Mouse (Mus musculus) T-helper 17 cell (primary cell): Measurements from ENCODE around the gene D930048N14Rik.
"Not testable (repeated sequence)": the region's sequence is repeated elsewhere in the genome, so short reads cannot be mapped to it uniquely, and the experiment has no call there.

ENCODE experiments used
- in situ Hi-C, 2 experiments: fragments of 300-600 bp; cut with MboI, MseI; formaldehyde crosslinking; loops; 1 replicate in 1 of 2; 2 replicates in 1 of 2; pipeline ENCODE4 v1.15.1; 2025; ENCODE audit warnings: high pct_unique_total_duplicates in 2 of 2

Gene D930048N14Rik

DNA sequence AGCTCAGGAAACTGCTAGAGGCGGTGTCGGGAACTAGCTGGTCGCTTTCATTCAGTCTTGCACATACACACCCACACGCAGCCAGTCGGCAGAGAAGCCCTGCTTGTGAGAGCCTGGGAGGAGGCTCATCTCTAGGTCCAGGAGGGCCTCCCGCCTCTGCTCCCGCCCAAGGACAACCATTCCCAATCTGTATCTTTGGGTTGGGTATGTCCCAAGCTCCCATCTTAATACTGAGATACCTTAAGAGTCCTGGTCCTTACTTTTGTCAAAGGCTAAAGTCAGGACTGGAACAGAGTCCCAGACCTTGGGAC, 910 bp upstream of the D930048N14Rik start:
- in situ Hi-C loops = loop anchor here in 1 of 2 experiments (5.0 kb wide), 1 partner anchor 33 kb away; the partner anchor contains the start of gene Nhp2

DNA sequence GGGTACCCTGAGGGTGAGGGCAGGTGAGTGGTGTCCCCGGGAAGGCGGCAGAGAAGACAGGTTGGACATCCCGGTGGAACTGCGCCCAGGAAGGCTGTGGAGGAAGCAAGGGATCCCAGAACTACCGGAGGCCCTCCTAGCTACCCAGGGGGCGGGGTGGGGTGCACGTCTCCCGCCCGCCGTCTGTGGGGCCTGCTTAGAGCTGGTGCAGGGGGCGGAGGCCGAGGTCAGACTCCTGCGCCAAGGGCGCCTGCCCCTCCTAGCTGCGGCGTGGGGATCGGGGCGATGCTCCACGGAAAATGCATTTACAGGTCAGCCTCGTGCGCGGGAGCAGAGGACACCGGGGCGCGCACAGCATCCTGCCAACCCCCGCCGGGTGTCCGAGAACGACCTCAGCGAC, 493 bp upstream of the D930048N14Rik start:
- in situ Hi-C loops = loop anchor here in 1 of 2 experiments (5.0 kb wide), 1 partner anchor 33 kb away; the partner anchor contains the start of gene Nhp2

DNA sequence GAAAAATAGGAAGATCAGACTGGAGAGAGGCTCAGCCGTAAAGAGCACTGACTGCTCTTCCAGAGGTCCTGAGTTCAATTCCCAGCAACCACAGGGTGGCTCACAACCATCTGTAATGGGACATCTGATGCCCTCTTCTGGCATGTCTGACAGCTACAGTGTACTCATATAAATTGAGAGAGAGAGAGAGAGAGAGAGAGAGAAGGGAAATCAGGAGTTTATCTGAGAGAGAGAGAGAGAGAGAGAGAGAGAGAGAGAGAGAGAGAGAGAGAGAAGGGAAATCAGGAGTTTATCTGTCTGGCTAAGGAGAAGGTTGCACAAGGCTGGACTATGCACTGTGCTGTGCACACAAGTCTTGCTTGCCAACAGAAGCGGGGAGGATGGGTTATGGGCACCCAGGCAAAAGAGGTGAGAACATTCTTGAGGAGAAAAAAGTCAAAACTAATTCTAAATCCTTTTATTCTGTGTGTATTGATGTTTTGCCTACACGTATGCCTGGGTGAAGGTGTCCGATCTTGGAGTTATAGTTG, 2.2 kb downstream of the D930048N14Rik start:
- in situ Hi-C loops = loop anchor here in 1 of 2 experiments (5.0 kb wide), 1 partner anchor 36 kb away; the partner anchor contains the start of gene Nhp2

DNA sequence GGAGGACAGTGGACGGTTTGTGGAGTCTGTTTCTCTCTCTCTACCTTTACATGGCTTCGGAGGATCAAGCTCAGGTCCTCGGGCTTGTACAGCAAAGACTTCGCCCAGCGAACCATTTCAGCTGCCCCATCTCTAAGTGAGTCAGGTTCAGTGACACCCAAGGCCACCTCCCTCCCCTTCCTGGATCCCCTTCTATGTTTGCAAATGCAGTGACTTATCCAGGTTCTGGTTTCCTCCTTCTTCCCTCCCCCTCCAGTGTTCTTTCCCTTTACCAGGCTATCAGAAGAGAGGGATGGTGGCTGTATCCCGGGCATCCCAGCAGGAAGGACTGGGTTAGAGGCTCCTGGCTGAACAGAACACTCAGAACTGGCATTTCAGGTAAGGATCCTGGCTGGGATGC, 3.0 kb downstream of the D930048N14Rik start:
- in situ Hi-C loops = loop anchor here in 1 of 2 experiments (5.0 kb wide), 1 partner anchor 36 kb away; the partner anchor contains the start of gene Nhp2

DNA sequence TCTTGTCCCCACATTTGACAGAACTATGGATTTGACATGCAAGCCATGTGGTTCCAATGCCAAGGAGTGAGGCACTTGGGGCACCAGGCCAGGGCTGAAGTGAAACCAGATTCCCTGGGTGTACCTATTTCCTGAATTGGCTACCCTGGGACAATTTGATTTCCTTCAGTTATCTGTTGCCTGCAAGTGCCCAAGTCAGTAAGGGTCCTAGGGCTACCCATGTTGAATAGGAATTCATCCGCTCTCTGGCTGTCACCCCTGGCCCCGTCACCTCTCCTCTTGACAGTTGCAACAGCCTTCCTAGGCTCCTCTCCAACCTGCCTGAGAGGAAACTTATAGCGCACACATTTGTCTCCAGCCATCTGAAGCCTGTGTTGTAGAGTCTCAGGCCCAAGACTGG, 4.1 kb downstream of the D930048N14Rik start:
- in situ Hi-C loops = loop anchor here in 1 of 2 experiments (5.0 kb wide), 1 partner anchor 38 kb away; the partner anchor contains the start of gene Nhp2

DNA sequence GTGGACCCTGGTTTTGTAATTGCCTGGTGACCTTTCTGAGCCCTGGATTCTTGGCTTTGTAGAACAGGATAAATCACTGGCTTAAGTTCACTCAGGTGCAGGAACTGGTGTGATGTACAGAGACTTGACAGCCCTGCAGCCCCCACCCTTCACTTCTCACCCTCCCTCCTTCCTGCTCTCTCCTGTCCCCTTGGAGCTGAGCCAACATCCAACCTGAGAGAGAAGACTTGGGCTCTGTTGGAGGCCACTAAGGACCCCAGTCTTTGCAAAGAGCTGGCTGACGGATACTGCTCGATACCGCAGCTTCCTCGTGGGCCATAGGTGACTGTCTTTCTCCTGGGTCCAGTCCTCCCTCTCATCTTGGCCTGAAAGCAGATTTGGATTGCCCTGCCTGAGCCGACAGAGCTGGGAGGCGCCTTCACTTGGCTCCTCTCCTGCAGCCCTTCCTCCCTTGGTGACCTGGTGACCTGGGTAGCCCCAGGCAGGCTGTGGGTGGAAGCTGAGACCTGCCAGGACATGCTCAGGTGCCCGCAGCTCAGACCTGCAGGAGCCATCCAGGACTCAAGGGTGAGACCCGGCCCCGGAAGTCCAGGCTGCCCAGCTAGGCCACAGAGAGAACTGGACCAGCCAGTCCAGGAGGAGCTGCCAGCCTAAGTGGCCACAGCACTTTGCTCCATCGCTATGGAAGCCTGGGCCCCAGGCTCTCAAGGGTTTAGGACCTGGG, 6.2 kb downstream of the D930048N14Rik start:
- in situ Hi-C loops = no loop called here

DNA sequence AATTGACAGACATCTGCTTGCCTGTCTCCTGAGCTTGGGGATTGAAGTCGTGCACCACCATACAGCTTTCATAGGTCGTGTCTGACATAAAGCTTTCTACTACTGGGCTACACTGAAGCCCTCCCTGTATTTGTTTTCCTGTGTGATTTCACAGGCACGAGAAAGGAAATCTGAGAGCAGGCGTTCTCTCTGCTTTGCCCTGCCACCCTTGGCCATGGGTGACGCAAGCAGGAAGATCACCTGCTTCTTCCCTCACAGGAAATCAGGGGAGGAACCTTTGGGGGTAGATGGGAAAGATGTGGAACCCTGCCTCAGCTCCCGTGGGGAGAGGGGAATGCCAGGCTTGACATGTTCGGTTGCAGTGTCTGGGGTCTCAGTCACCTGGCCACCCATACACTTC, 7.5 kb downstream of the D930048N14Rik start:
- in situ Hi-C loops = no loop called here

DNA sequence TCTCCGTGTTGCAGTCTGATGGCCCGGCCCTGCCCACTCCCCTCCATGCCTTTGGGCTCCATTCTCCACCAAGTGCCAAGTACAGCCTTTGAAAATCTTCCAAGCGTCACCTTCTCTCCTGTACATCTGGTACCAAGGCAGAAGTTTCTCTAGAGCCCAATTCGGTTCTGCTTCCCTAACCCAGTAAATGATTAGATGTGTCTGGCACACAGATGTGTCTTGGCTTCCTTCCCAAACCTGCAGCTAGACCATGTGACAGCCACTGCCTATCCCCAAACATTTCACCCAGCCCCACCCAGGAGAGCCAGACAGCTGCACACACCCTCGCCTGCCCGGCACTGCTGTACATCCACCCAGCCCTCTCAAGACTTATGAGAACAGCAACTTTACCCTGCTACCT, 8.0 kb downstream of the D930048N14Rik start:
- in situ Hi-C loops = no loop called here

DNA sequence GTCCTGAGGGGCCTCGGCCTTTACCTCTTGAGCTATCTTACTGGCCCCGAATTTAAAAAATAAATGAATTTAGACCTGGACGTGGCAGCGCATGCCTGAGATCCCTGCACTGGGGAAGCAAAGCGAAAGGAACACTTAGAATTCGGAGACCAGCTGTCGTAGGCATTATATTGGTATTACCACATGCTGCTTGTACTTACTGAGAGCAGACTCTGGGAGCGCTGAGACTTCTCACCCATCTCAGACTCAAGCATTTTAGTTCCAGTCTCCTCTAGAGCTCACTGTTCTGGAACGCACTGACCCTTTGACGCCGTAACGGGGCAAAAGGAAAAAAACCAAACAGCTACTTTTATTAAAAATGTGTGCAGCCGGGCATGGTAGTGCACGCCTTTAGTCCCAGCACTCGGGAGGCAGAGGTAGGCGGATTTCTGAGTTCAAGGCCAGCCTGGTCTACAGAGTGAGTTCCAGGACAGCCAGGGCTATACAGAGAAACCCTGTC, 11.2 kb downstream of the D930048N14Rik start:
- in situ Hi-C loops = no loop called here

DNA sequence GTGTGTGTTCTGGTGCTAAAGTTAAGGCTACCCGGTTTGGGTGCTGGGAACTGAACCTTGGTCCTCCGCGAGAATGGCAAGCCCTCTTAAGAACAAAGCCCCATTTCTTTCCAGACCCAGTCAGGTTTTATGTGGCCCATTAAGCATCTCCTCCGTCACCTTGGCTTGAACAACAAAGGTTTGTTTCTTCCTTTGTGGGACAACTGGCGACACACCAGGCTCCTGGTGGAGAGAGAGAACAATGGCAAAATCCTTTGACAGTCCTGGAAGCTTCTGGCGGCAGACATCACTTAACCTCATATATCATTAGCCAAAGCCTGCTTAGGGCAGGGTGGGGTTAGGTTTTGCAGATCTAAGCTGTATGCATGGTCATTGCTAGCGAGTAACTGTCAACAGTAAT, 11.9 kb downstream of the D930048N14Rik start:
- in situ Hi-C loops = no loop called here

DNA sequence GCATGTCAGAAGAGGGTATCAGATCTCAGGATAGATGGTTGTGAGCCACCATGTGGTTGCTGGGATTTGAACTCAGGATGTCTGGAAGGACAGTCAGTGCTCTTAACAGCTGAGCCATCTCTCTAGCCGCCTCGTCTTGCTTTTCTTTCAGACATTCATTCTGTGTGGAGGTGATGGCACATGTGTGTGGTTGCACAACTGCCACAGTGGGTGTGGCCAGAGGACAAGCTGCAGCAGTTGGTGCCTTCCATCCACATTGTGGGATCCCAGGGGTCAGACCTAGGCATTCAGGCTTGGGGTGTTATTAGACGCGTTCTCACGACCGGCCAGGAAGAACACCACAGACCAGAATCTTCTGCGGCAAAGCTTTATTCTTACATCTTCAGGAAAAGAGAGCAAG, 14.0 kb downstream of the D930048N14Rik start:
- in situ Hi-C loops = not testable (repeated sequence)

DNA sequence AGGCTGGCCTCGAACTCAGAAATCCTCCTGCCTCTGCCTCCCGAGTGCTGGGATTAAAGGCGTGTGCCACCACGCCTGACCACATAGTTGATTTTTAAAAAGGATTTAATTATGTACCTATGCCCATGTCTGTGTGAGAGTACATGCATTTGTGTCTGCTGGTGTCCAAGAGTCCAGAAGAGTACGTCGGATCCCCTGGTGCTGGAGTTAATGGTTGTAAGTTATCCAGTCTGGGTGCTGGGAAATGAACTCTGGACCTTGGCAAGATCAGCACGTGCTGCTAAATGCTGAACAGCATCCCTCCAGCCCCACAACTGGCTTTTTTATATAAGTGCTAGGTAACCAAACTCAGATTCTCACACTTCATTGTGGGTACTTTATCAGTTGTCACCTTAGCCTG, 20.1 kb downstream of the D930048N14Rik start:
- in situ Hi-C loops = no loop called here

GRCm38 (mm10) chr11:51671376-51671775, 20.6 kb downstream of the D930048N14Rik start:
- in situ Hi-C loops = no loop called here

DNA sequence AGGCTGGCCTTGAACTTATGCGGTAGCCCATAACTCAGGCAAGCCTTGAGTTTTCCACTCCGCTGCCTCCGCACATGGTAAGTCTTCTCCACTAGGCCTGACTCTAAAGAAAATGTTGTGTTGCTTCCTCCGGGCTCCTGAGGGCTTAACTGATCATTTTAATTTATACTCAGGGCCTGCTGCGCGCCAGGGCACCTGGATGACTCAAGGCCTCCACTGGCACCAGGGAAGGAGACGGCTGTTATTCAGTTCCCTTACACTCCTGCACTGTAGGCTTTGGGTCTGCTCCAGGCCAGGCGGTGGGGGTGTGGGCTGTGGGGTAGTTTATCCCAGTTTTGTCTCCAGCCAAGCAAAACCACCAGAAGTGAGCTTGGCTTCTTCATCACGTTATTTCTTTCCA, 22.5 kb downstream of the D930048N14Rik start:
- in situ Hi-C loops = no loop called here

- in situ Hi-C loops = loop anchor here in 1 of 2 experiments (25.0 kb wide), 1 partner anchor 838 kb away; the partner anchor contains the start of genes Zfp354c and Zfp879
Measured at GRCm38 (mm10) chr11:51675386-51675785, 24.6 kb downstream of the D930048N14Rik start.

- in situ Hi-C loops = loop anchor here in 1 of 2 experiments (25.0 kb wide), 1 partner anchor 841 kb away; the partner anchor contains the start of genes Zfp354c and Zfp879
Measured at GRCm38 (mm10) chr11:51677737-51678418, 27.1 kb downstream of the D930048N14Rik start.

DNA sequence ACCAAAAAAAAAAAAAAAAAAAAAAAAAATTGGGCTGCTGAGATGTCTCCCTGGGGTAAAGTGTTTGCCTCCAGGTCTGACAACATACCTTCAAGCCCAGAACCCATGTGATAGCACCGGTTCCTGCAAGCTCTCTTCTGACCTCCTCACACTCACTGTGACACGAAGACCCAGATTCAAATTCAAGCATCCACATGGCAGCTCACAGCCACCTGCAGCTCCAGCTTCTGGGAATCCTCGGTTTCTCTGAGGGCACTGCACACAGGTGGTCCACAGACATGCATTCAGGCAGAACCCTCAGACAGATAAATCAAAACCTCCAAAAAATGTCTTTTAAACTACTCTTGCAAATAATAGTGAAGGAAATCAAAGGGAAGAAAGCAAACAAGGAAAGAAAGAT, 28.7 kb downstream of the D930048N14Rik start:
- in situ Hi-C loops = loop anchor here in 1 of 2 experiments (25.0 kb wide), 1 partner anchor 842 kb away; the partner anchor contains the start of genes Zfp354c and Zfp879

DNA sequence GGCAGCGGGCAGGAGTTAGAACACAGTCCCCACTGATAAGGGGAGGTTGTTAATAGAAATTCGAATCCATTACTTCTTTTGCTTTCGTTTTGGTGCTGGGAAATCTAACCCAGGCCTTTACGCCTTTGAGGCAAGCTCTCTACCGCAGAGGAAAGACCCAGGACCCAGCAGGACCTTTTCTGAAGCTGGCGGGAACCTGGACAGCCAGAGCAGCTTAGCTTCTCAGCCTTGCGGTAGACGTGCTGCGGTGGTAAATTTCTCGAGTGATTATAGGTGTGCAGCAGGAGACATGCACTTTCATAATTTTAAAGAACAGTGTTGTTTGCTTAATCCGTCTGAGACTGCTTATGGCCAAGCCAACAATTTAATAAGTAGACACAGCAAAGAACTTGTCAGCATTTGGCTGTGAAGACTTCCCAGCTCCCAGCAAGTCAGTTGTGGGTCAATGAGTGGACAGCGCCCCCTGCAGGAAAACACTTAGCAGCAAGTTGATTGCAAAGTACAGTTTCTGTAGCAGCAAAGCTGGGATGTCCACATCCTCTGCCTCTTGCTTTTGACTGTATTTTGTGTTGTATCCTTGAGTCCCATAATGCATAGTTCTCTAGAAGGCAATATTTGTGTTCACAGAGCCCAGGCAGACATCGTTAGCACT, 30.7 kb downstream of the D930048N14Rik start:
- in situ Hi-C loops = loop anchor here in 1 of 2 experiments (5.0 to 25.0 kb wide), 2 partner anchors 64 to 844 kb away; partner anchors contain the start of genes Nhp2, Zfp354c and Zfp879

DNA sequence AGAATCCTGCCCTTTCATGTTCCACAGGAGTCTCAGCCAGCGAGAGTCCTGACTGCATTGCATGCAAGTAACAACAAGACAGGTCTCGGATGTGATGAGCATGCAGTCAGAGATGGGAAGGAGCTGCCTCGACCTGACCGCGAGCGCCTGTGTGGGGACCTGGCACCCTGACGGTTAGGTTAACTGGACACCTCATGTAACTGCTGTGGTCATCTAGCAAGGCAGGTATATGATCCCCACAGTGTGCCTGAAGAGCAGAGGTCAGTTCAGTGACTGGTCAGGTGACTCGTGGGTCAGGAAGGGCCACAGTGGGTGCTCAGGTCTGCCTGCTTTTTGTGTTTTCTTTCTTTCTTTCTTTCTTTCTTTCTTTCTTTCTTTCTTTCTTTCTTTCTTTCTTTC, 31.2 kb downstream of the D930048N14Rik start:
- in situ Hi-C loops = loop anchor here in 1 of 2 experiments (5.0 to 25.0 kb wide), 2 partner anchors 65 to 845 kb away; partner anchors contain the start of genes Nhp2, Zfp354c and Zfp879

DNA sequence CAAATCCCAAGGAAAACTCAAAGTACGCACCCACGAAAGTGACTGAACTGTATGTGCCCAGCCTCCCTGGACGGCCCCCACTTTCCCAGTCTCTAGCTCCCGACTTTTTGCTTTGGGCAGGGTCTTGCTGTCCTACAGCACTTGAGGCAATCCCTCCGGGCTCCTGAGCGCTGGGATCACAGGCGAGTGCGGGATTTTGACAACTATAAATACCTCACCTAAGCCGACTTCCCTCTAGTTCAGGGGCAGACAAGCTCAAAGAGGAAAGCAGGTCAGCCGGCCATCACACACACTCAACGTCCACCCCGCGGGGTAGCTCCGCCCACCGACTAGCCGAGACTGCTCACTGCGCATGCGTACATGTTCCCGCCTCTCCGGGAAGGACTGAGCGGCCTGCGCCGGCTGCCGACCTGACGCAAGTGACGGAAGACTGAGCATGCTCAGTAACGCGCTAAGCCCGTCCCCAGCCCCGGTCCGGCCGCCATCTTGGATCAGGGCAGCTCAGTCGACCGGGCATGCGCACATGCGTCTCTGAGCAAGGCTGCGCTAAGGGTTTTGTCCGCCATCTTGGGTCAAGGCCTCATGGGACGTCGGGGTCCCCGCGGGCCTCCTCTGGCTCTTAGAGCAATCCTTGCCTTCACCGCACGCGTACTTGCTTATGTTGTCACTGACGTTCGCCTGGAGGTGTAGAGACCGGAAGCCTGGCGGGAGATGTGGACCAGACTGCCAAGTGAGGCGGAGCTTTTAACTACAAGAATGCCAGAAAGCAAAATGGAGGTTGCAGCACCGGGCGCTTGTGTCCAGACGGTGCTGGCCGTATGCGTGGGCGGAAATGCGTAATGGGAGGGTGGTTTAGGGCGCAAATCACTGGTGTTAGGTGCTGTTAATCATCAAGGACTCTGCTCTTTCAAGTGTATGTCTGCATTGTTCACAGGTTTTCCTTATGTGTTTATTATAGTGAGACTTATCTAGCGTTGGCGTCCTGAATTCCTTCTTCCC, 37.9 kb downstream of the D930048N14Rik start, which contains the start of gene 0610009B22Rik:
Gene 0610009B22Rik, minus strand, starts transcription at position 545 of the 999 bp plus-strand sequence.
- in situ Hi-C loops = loop anchor here (5.0 to 25.0 kb wide), 3 partner anchors 46 to 851 kb away; partner anchors contain the start of genes Nhp2 (in 1 of the 2), Zfp354c (in 1 of the 2) and Zfp879 (in 1 of the 2)
